In the genomic region with DNA sequence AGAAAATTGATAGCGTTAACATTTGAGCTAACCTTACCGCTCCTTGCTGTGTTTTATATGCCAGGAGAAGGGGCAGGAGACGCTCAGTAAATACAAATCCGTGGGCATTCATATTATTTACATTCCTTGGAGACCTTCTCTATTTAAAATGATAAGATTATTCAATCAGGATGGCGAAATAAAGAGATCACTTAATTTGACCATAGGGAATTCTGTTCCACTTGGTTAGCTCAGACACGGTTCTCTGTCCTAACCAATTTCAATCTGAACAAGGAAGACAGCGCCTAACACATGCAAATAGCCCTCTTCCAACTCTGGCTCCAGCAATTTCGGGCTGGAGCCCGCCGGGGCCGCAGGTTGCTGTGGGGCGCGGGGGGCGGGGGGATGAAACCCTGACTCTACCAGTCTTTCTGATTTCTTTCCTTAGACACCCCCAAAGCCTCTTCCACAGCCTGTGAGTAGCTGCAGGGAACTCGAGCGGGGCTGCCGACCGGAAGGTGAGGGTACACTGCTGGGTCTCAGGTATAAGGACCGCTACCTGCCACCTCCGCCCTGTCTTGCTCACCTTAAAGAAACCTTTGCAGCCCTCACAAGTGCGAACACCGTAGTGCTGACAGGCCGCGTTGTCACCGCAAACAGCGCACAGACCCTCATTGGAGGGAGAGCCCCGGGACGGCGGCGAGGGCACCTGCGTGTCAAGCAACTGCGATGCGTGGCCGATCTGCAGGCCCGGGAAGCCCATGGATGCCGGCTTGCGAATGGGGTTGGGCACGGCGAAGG, we compare ENCODE assay signal across 9 mouse cellular contexts. TPM values are rescaled to one million over a fixed set of nuclear protein-coding genes. Genes with fewer than 3 reads are reported as not detected.
DNase-seq lines count a peak whose midpoint lies in the region; ATAC-seq lines count a peak whose summit lies in the region.
"Had no signal": no experiment of that assay in that cellular context is flagged by ENCODE, and none has a peak within 500 bp of the region (broad histone marks: within the 10 kb centered on the region; RNA-seq: fewer than 3 reads in every experiment).

No protein-coding gene starts in this region.

- H3K9me3 ChIP-seq in heart, embryonic 10.5 days, result no peaks in the 10 kb centered on the region
- H3K9me3 ChIP-seq in hindbrain, embryonic 10.5 days, result no peaks in the 10 kb centered on the region; the same call in 1 of the 2 replicates
- H3K9me3 ChIP-seq in midbrain, embryonic 12.5 days, result no peaks in the 10 kb centered on the region
- no peaks in the 10 kb centered on the region for H3K9me3 ChIP-seq in liver, embryonic 12.5 days (replicated peaks)

- no peaks in the 10 kb centered on the region for H3K36me3 ChIP-seq in heart, embryonic 10.5 days
- H3K36me3 ChIP-seq in hindbrain, embryonic 10.5 days, result no peaks in the 10 kb centered on the region
- H3K36me3 ChIP-seq in midbrain, embryonic 12.5 days, result no peaks in the 10 kb centered on the region
- H3K36me3 ChIP-seq in liver, embryonic 12.5 days, result no peaks in the 10 kb centered on the region

- peak overlapping the region; percentile 41; the same call in 1 of the 2 replicates for H3K9ac ChIP-seq in midbrain, embryonic 12.5 days (replicated peaks)
- H3K9ac ChIP-seq in liver, embryonic 12.5 days, result no peak overlapping the region

- peak overlapping the region; percentile 32 for H3K4me3 ChIP-seq in heart, embryonic 10.5 days
- peak overlapping the region; percentile 25 for H3K4me3 ChIP-seq in hindbrain, embryonic 10.5 days
- peak overlapping the region; percentile 80 for H3K4me3 ChIP-seq in midbrain, embryonic 12.5 days
- H3K4me3 ChIP-seq in liver, embryonic 12.5 days, result no peak overlapping the region

- peak overlapping the region; percentile 96 for H3K4me2 ChIP-seq in midbrain, embryonic 12.5 days (replicated peaks)
- no peak overlapping the region for H3K4me2 ChIP-seq in liver, embryonic 12.5 days

- no peak; the same call in 1 of the 2 replicates for ATAC-seq in midbrain, embryonic 12.5 days (ENCODE audit: low FRiP score, low read depth)
- no peak for ATAC-seq in liver, embryonic 12.5 days
- ATAC-seq: activated CD4-positive, CD25-positive, alpha-beta regulatory T cell, adult 4 months had no signal

- DNase-seq in heart, embryonic 10.5 days (ENCODE audit: low spot score), result peak; percentile 73
- no peak for DNase-seq in heart, adult 18-20 months
- DNase-seq in R1 (ENCODE audit: low read depth, low spot score), result peak; percentile 47
- peak; percentile 48 for DNase-seq in hindbrain, embryonic 10.5 days (ENCODE audit: low spot score)
- DNase-seq in layer of hippocampus, adult 11-12 months (ENCODE audit: low spot score), result no peak
- DNase-seq in frontal cortex, postnatal 36 days (ENCODE audit: low spot score in 2 of 2), result no peak

- H3K4me1 ChIP-seq in heart, embryonic 10.5 days, result peaks cover 17% of the 10 kb centered on the region
- peaks cover 59% of the 10 kb centered on the region for H3K4me1 ChIP-seq in hindbrain, embryonic 10.5 days (replicated peaks)
- peaks cover 49% of the 10 kb centered on the region for H3K4me1 ChIP-seq in midbrain, embryonic 12.5 days
- H3K4me1 ChIP-seq in liver, embryonic 12.5 days, result peaks cover 22% of the 10 kb centered on the region

- peaks cover 78% of the 10 kb centered on the region for H3K27me3 ChIP-seq in heart, embryonic 10.5 days (ENCODE audit: insufficient read depth, poor library complexity, severe bottlenecking)
- peaks cover 93% of the 10 kb centered on the region for H3K27me3 ChIP-seq in hindbrain, embryonic 10.5 days (ENCODE audit: insufficient read depth, poor library complexity, severe bottlenecking)
- peaks cover 91% of the 10 kb centered on the region for H3K27me3 ChIP-seq in midbrain, embryonic 12.5 days
- H3K27me3 ChIP-seq in liver, embryonic 12.5 days (replicated peaks), result peaks cover 89% of the 10 kb centered on the region

- no peak overlapping the region for H3K27ac ChIP-seq in heart, embryonic 10.5 days
- no peak overlapping the region for H3K27ac ChIP-seq in hindbrain, embryonic 10.5 days
- peak overlapping the region; percentile 39; the same call in 1 of the 2 replicates for H3K27ac ChIP-seq in midbrain, embryonic 12.5 days (replicated peaks)
- no peak overlapping the region for H3K27ac ChIP-seq in liver, embryonic 12.5 days

- WGBS in heart, embryonic 10.5 days, result 4% methylated on average over 39 of the region's 39 CpGs
- 2% methylated on average over 39 of the region's 39 CpGs for WGBS in hindbrain, embryonic 10.5 days
- 3% methylated on average over 39 of the region's 39 CpGs for WGBS in midbrain, embryonic 12.5 days
- WGBS in liver, embryonic 12.5 days (ENCODE audit: insufficient replicate concordance), result 6% methylated on average over 39 of the region's 39 CpGs

RNA-seq across cellular contexts. Expression of a gene that starts 12.6 kb away (rescaled TPM):
- 2.3 and 3.4 TPM in 2 replicates for polyA plus RNA-seq in heart, embryonic 10.5 days (2016; fragmentation: Nextera tagmentation; extraction: Ambion mirVana)
- 1 to 10 TPM; 1.7 TPM for total RNA-seq in heart, adult 18-20 months (2021)
- 6.0 and 9.6 TPM in 2 replicates for polyA plus RNA-seq in hindbrain, embryonic 10.5 days (2016; fragmentation: Nextera tagmentation; extraction: Ambion mirVana)
- 31.4 and 35.2 TPM in 2 replicates for polyA plus RNA-seq in midbrain, embryonic 12.5 days (2016; fragmentation: Nextera tagmentation; extraction: Ambion mirVana)
- polyA plus RNA-seq in liver, embryonic 12.5 days (2016; fragmentation: Nextera tagmentation; extraction: Ambion mirVana), result 0.90 and 0.99 TPM in 2 replicates

Comparison
In these comparisons a context has a peak if more than half of its experiments do, and no peak if none do; other contexts are left out.
1. DNase-seq: peak in heart, embryonic 10.5 days (single experiment), R1 (single experiment) and hindbrain, embryonic 10.5 days (single experiment); none in heart, adult 18-20 months (0 of 2), layer of hippocampus, adult 11-12 months (single experiment) and frontal cortex, postnatal 36 days (0 of 2).